Mouse (Mus musculus) lung, embryonic 15.5 days (tissue): ENCODE data around the gene Cse1l. TPM values are rescaled to one million over a fixed set of nuclear protein-coding genes. Genes with fewer than 3 reads are reported as not detected.

Source experiments
- ATAC-seq: fragments of 200-750 bp; cut with Nextera tagmentation; 2 replicates; pipeline ENCODE4 v1.8.0; 2017; ENCODE audit warnings: moderate number of reproducible peaks, borderline replicate concordance; ENCODE audit not compliant: low FRiP score, low TSS enrichment; ENCODE audit errors: extremely low read depth
- H3K27ac ChIP-seq: fragments of 300-500 bp; sonication (generic); 2 replicates; pipeline ENCODE4 v1.5.1; 2015; ENCODE audit warnings: moderate library complexity, mild to moderate bottlenecking, inconsistent platforms
- H3K27me3 ChIP-seq: fragments of 300-500 bp; sonication (generic); 2 replicates; pipeline ENCODE4 v1.6.1; 2015; ENCODE audit warnings: inconsistent platforms
- H3K36me3 ChIP-seq: fragments of 300-500 bp; sonication (generic); 2 replicates; pipeline ENCODE4 v1.6.1; 2015; ENCODE audit warnings: inconsistent platforms
- H3K4me1 ChIP-seq: fragments of 300-500 bp; sonication (generic); 2 replicates; pipeline ENCODE4 v1.6.1; 2015; ENCODE audit warnings: inconsistent platforms
- H3K4me2 ChIP-seq: fragments of 300-500 bp; sonication (generic); 2 replicates; pipeline ENCODE4 v1.6.1; 2015; ENCODE audit warnings: inconsistent platforms, mild to moderate bottlenecking, moderate library complexity
- H3K4me3 ChIP-seq: fragments of 300-500 bp; sonication (generic); 2 replicates; pipeline ENCODE4 v1.5.1; 2015; ENCODE audit warnings: mild to moderate bottlenecking, inconsistent platforms
- H3K9ac ChIP-seq: fragments of 300-500 bp; sonication (generic); 2 replicates; pipeline ENCODE4 v1.6.1; 2015; ENCODE audit warnings: inconsistent platforms
- H3K9me3 ChIP-seq: fragments of 300-500 bp; sonication (generic); 2 replicates; pipeline ENCODE4 v1.6.1; 2016; ENCODE audit warnings: inconsistent platforms
- WGBS: fragments of 180-500 bp; shearing (Covaris S2); methylation state at CpG from one replicate; pipeline ENCODE4 v1.1.7; 2015; 5-methylcytosine and 5-hydroxymethylcytosine counted together
- polyA plus RNA-seq: library from polyadenylated mRNA; unstranded; fragments of >200 nt; fragmentation: Nextera tagmentation; extraction: Ambion mirVana; gene quantifications from 2 replicates; pipeline ENCODE4 v1.2.1, GENCODE M21; 2015

Gene Cse1l
- polyA plus RNA-seq, 1 experiment from 2014 or later, result 127 TPM

- WGBS, result 67% methylated on average over 14 of the region's 14 CpGs
- H3K4me3 ChIP-seq, result no peak overlapping the region
- H3K27ac ChIP-seq, result no peak overlapping the region
- H3K27me3 ChIP-seq, result no peaks in the 10 kb centered on the region
- H3K9me3 ChIP-seq, result no peaks in the 10 kb centered on the region
- no peaks in the 10 kb centered on the region; the same call in 1 of the 2 replicates for H3K4me1 ChIP-seq
- no peak overlapping the region for H3K9ac ChIP-seq
- H3K4me2 ChIP-seq, result no peak overlapping the region
- no peak; the same call in 1 of the 2 replicates for ATAC-seq
- H3K36me3 ChIP-seq, result peaks cover 82% of the 10 kb centered on the region
Measured at GRCm38 (mm10) chr2:166950853-166951648, 45.2 kb downstream of the Cse1l start.

DNA sequence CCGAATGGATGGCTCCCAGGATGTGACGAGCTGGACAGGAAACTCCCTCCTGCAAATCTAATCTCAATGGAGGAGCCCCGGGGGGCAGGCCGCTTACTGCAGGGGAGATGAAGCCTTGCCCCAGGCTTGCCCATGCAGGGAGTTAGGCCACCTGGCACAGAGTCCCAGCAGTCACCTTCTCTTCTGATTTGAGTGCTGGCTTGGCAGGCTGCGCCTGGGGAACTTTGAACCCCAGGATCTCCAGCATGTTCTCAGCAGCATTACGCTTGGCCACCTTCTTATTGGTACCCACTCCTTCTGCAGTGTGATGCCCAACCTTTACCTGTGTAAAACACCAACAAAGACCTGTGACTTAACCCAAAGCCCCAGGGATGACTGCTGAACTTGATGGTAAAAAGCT is 46.3 kb downstream of the Cse1l start:
- ATAC-seq, result no peak

DNA sequence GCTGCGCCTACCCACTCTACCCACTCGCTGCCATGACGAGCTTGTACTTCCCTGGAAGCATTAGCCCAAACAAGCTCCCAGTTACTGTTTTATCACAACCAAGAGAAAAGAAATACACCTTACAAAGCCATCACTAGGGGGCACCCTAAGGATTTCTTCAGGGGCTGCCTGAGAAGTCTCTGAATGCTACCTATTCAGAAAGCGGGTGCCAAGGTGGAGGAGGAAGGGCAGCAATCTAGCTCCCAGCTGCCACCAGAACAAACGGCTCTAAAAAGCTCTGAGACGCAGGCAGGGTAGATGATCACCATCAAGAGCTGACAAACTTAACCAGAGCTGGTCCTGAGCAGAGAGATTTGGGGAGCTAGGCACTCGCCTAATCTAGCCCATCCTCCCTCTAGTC is 51.0 kb downstream of the Cse1l start:
- no peaks in the 10 kb centered on the region for H3K4me1 ChIP-seq
- H3K27me3 ChIP-seq, result no peaks in the 10 kb centered on the region
- H3K9me3 ChIP-seq, result no peaks in the 10 kb centered on the region
- 53% methylated on average over 7 of the region's 7 CpGs for WGBS
- no peak for ATAC-seq
- H3K9ac ChIP-seq, result no peak overlapping the region
- H3K4me3 ChIP-seq, result no peak overlapping the region
- peaks cover 60% of the 10 kb centered on the region for H3K36me3 ChIP-seq
- no peak overlapping the region for H3K4me2 ChIP-seq
- no peak overlapping the region for H3K27ac ChIP-seq

More for the DNA sequence above, 46.3 kb downstream of the Cse1l start:
- Histone ChIP-seq H3K36me3 (peaks cover 81% of the 10 kb centered on the region), H3K4me1 (no peaks in the 10 kb centered on the region; the same call in 1 of the 2 replicates), H3K4me3 (no peak overlapping the region), H3K9ac (no peak overlapping the region), H3K27me3 (no peaks in the 10 kb centered on the region), H3K27ac (no peak overlapping the region), H3K4me2 (no peak overlapping the region), H3K9me3 (no peaks in the 10 kb centered on the region)
- WGBS, result 82% methylated on average over 6 of the region's 6 CpGs

GRCm38 (mm10) chr2:166960648-166961330 is 54.9 kb downstream of the Cse1l start:
- no peaks in the 10 kb centered on the region for H3K4me1 ChIP-seq
- ATAC-seq, result no peak
- no peak overlapping the region for H3K4me3 ChIP-seq
- peaks cover 35% of the 10 kb centered on the region for H3K36me3 ChIP-seq
- no peak overlapping the region for H3K27ac ChIP-seq
- no peak overlapping the region for H3K4me2 ChIP-seq
- H3K9ac ChIP-seq, result no peak overlapping the region
- no peaks in the 10 kb centered on the region for H3K27me3 ChIP-seq
- no peaks in the 10 kb centered on the region for H3K9me3 ChIP-seq
- WGBS, result 87% methylated on average over 8 of the region's 8 CpGs

DNA sequence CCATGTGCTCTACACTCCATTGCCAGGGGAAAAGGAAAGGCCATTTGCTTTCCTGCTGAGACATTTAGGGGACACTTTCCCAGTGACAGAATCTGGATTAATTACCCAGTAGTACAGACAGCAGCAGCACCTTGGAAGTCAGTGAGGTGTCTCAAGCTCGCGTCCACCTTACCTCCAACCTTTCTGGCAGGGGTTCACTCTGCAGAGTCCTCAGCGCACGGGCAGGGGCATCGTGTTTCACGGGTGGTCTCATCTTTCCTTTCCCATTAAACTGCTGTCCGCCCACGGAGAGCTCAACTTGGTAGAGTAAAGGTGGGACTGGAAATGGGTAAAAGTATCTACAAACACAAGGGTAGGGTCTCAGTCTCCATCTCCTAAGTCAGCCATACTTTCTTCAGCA is 57.4 kb downstream of the Cse1l start:
- H3K4me2 ChIP-seq, result no peak overlapping the region
- H3K36me3 ChIP-seq, result peaks cover 22% of the 10 kb centered on the region
- H3K4me1 ChIP-seq, result no peaks in the 10 kb centered on the region
- H3K9ac ChIP-seq, result no peak overlapping the region
- WGBS, result 78% methylated on average over 8 of the region's 8 CpGs
- no peaks in the 10 kb centered on the region for H3K27me3 ChIP-seq
- no peaks in the 10 kb centered on the region for H3K9me3 ChIP-seq
- ATAC-seq, result no peak
- H3K4me3 ChIP-seq, result no peak overlapping the region
- no peak overlapping the region for H3K27ac ChIP-seq

DNA sequence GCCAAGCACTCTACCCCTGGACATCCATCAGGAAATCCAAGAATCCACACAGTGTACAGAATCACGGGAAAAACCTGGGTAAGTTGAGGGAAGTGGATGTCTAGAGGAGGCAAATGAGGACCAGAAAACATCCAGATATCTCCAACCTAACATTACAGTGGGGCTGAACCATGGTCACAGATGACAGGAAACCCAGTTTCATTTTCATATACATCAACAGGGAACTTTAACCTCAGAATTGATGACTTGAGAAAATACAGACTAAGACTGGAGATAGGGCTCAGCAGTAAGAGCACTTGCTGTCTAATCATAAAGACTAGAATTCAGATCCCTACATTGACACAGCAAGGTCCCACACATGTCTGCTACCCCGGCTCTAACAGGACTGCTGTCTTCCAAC is 58.9 kb downstream of the Cse1l start:
- Histone ChIP-seq H3K9me3 (no peaks in the 10 kb centered on the region), H3K4me2 (no peak overlapping the region), H3K4me3 (no peak overlapping the region), H3K4me1 (no peaks in the 10 kb centered on the region), H3K9ac (no peak overlapping the region), H3K27ac (no peak overlapping the region), H3K27me3 (no peaks in the 10 kb centered on the region), H3K36me3 (peaks cover 10% of the 10 kb centered on the region)
- no peak for ATAC-seq
- 72% methylated on average over 2 of the region's 2 CpGs for WGBS

DNA sequence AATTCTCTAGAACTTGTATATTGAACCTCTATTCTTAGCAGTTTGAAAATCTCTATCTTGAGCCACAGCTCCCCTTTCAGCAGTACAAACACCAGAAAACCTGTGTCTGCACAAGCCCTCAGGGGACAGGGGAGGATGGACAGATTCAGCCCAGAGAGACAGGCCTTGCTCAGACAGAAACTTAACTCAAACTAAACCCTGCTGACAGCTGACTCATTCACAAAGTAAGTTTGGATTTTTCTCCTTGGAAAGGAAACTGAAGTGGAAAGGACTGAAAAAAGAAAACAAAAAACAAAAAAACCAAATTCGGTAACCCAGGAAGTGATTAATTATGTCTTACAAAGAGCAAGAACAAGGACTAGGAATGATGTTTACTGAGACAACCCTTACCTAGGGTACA is 67.3 kb downstream of the Cse1l start:
- no peak for ATAC-seq
- no peaks in the 10 kb centered on the region for H3K27me3 ChIP-seq
- H3K4me3 ChIP-seq, result no peak overlapping the region
- H3K9ac ChIP-seq, result no peak overlapping the region
- H3K36me3 ChIP-seq, result no peaks in the 10 kb centered on the region
- no peaks in the 10 kb centered on the region for H3K4me1 ChIP-seq
- H3K4me2 ChIP-seq, result no peak overlapping the region
- 60% methylated on average over 1 of the region's 1 CpGs for WGBS
- no peak overlapping the region for H3K27ac ChIP-seq
- H3K9me3 ChIP-seq, result no peaks in the 10 kb centered on the region

- H3K4me2 ChIP-seq, result no peak overlapping the region
- H3K36me3 ChIP-seq, result no peaks in the 10 kb centered on the region
- 70% methylated on average over 6 of the region's 6 CpGs for WGBS
- H3K4me1 ChIP-seq, result no peaks in the 10 kb centered on the region
- no peak overlapping the region for H3K4me3 ChIP-seq
- no peaks in the 10 kb centered on the region for H3K27me3 ChIP-seq
- H3K27ac ChIP-seq, result no peak overlapping the region
- ATAC-seq, result no peak
- no peak overlapping the region for H3K9ac ChIP-seq
- H3K9me3 ChIP-seq, result no peaks in the 10 kb centered on the region
Measured at GRCm38 (mm10) chr2:166974177-166974872, 68.5 kb downstream of the Cse1l start.

DNA sequence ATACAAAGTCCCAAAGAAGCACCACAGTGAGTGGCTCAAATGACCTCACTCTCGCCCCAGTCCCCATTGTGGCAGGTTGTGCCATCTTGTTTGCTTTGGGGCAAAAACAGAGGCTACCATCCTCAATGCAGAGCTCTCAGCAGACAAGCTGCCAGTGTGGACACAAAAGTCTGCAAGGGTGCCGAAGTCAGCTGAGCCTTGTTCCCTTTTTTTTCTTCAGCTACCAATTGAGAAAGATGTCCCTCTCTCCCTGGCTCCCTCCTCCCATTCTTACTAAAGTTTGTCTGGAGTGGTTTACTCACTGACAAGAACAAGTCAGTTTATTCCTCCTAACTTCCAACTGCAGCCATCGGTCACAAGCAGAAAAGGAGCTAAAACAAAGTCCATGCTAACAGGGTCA is 70.5 kb downstream of the Cse1l start:
- WGBS, result 74% methylated on average over 3 of the region's 3 CpGs
- no peak overlapping the region for H3K4me2 ChIP-seq
- no peak overlapping the region for H3K27ac ChIP-seq

DNA sequence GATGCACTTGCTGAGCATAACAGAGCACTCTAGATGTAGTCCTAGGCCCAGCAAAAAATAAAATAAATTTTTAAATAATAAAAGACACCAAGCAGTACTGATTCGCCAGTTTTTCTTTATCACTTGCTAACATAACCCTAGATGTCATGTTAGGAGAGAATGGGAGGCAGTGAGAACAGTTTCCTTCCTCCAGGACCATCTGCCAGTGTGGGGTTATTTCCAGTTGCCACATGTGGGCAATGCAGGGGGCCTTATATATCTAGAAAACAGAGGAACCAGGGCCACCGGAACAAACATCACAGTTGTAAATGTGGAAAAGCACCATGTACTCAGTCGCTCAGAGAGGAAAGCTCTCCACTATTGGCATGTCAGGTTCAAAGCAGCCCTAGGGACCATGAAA is 71.7 kb downstream of the Cse1l start:
- Histone ChIP-seq H3K4me1 (no peaks in the 10 kb centered on the region), H3K36me3 (no peaks in the 10 kb centered on the region), H3K9ac (no peak overlapping the region), H3K27ac (no peak overlapping the region), H3K4me3 (no peak overlapping the region), H3K4me2 (no peak overlapping the region), H3K27me3 (no peaks in the 10 kb centered on the region), H3K9me3 (no peaks in the 10 kb centered on the region)
- no peak for ATAC-seq
- 82% methylated on average over 3 of the region's 3 CpGs for WGBS

More for the DNA sequence above, 70.5 kb downstream of the Cse1l start:
- H3K9me3 ChIP-seq, result no peaks in the 10 kb centered on the region
- no peak overlapping the region for H3K9ac ChIP-seq
- no peaks in the 10 kb centered on the region for H3K36me3 ChIP-seq
- H3K27me3 ChIP-seq, result no peaks in the 10 kb centered on the region
- no peaks in the 10 kb centered on the region for H3K4me1 ChIP-seq
- no peak overlapping the region for H3K4me3 ChIP-seq
- ATAC-seq, result no peak

- no peaks in the 10 kb centered on the region for H3K27me3 ChIP-seq
- H3K27ac ChIP-seq, result no peak overlapping the region
- no peaks in the 10 kb centered on the region for H3K36me3 ChIP-seq
- H3K4me3 ChIP-seq, result no peak overlapping the region
- ATAC-seq, result no peak
- H3K4me2 ChIP-seq, result no peak overlapping the region
- 62% methylated on average over 2 of the region's 2 CpGs for WGBS
- no peaks in the 10 kb centered on the region for H3K4me1 ChIP-seq
- H3K9me3 ChIP-seq, result no peaks in the 10 kb centered on the region
- no peak overlapping the region for H3K9ac ChIP-seq
Measured at GRCm38 (mm10) chr2:166980161-166980560, 74.3 kb downstream of the Cse1l start.

GRCm38 (mm10) chr2:166983351-166983894 is 77.6 kb downstream of the Cse1l start:
- H3K4me2 ChIP-seq, result no peak overlapping the region
- ATAC-seq, result no peak
- H3K27me3 ChIP-seq, result no peaks in the 10 kb centered on the region
- no peak overlapping the region for H3K27ac ChIP-seq
- H3K4me3 ChIP-seq, result no peak overlapping the region
- no peaks in the 10 kb centered on the region for H3K9me3 ChIP-seq
- no peaks in the 10 kb centered on the region for H3K36me3 ChIP-seq
- H3K4me1 ChIP-seq, result no peaks in the 10 kb centered on the region
- no peak overlapping the region for H3K9ac ChIP-seq
- 74% methylated on average over 4 of the region's 4 CpGs for WGBS
